Mouse (Mus musculus) cerebellum, adult 9-11 months (tissue): Measurements from ENCODE around the gene Gm14085.
"Not testable (repeated sequence)": the region's sequence is repeated elsewhere in the genome, so short reads cannot be mapped to it uniquely, and the experiment has no call there.

ENCODE experiments used
- DNase-seq: peaks from one replicate; pipeline ENCODE4 v3.0.0; 2022

The Gm14085 gene

GRCm38 (mm10) chr2:122484641-122485040 is at the start of gene Gm14085:
Gm14085 (plus strand) TSS chr2:122484941.
- no peak for DNase-seq

DNA sequence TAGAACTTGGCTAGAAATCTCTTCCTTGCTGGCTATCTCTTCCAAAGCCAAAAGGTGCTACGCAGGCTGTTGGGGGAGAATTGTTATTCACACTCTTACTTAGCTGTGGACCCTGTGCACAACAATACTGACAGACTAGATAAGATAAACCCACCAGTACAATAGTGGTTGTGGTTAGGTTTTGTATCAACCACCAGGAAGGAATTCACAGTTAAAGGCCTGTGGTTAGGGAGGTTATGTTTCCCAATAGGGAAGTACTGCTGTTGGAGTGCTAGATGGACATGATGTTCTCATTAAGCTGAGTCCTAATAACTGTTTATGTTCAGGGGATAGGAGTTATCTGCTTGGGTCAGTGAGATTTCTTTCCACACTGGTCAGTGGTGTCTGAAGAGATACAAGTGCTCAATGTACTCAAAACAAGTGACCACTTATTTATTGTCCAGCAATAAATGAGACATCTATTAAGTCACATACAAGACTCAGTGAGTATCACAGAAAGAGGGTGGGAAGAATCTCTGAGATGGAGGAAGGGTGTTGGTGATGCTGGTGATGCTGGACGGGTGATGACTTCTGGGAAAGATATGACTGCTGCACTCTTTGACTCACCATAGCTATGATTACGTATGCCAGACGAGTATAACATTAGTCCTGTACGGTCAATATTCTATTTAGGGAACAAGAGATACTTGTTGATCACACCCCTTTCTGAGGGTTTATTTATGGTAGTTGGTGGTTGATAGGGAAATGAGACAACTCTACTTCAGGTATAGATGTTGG is 45.8 kb upstream of the Gm14085 start:
- DNase-seq, result not testable (repeated sequence)

DNA sequence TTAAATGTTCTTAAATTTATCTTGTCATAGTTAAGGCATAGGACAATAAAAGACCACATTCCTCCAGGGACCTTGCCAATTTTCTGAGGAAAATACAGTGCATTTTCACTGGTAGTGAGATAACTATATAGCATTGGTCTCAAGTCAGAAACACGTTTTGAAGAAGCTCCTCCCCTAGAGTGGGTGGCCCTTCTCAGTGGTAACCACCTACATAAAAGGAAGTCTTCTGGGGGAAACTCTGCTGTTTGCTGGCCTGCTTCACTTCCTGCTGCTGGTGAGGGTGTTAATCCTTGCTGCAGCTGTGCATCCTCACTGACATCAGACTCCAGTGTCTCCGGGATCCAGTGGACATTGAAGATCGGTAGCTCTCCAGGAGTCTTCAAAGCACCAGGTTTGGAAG is 44.2 kb upstream of the Gm14085 start:
- not testable (repeated sequence) for DNase-seq

- DNase-seq, result no peak
Measured at GRCm38 (mm10) chr2:122441000-122441933, 43.5 kb upstream of the Gm14085 start.

DNA sequence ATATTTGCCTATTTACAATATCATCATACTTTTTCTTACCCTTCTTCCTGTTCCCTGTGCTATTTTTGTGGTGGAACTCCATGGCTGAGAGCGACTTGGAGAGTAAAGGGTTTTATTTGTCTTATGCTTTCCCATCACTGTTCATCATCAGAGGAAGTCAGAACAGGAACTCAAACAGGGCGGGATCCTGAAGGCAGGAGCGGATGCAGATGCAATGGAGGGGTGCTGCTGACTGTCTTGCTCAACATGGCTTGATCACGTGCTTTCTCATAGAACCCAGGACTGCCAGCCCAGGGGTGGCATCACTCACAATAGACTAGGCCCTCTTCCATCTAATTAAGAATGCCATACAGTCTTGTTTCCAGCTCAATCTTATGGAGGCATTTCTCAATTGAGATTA is 34.4 kb upstream of the Gm14085 start:
- DNase-seq, result no peak

GRCm38 (mm10) chr2:122452426-122452825 is 32.3 kb upstream of the Gm14085 start:
- DNase-seq, result no peak

- no peak for DNase-seq
Measured at GRCm38 (mm10) chr2:122466901-122467300, 17.8 kb upstream of the Gm14085 start.

DNA sequence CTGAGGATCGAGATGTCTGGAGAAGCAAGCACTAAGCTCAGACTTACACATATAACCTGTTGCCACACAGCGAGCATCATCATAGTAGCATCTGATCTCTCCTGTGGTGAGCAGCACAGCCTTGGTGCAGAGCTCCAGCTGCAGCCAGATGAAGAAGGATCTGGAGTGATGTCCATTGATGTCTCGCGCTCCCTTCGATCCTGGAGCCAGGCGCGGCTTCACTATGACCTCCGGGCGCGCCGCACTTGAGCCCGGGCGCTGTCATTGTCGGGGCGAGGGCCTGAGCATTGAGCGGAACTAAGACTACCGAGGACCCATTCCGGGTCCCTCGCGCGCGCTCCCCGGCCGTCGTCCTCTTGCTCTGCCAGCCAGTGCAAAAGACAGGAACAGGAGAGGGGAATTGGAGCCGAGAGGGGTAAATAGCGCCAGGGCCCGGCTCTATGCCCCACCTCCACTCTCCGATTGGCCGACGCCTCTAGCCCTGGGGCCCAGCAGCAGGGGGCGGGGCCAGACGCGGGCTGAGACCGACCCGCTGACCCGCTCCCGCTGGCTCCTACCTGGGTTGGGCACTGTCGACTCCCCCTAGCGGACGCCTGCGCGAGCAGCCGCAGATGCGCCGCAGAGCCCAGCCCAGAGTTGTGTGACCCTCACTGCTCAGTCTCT is 17.3 kb upstream of the Gm14085 start:
- DNase-seq, result peak; percentile 96

- no peak for DNase-seq
Measured at GRCm38 (mm10) chr2:122469221-122469620, 15.5 kb upstream of the Gm14085 start.

DNA sequence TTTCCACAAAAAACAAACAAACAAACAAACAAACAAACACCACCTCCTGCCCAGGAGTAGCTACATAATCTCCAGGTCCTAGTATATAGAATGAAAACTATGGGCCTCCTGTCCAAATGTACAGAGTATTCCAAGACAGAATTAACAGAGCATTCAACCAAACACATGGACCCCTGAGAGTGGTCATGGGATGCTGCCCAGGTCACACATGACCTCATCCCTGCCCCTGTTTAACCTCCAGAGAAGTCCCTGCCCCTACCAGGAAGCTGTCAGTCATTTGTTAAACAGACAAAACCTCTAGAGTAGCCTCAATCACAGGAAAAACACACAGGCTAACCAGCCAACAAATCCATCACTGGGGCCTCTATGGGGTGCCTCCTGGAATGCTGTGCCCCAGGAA is 8.2 kb upstream of the Gm14085 start:
- no peak for DNase-seq

DNA sequence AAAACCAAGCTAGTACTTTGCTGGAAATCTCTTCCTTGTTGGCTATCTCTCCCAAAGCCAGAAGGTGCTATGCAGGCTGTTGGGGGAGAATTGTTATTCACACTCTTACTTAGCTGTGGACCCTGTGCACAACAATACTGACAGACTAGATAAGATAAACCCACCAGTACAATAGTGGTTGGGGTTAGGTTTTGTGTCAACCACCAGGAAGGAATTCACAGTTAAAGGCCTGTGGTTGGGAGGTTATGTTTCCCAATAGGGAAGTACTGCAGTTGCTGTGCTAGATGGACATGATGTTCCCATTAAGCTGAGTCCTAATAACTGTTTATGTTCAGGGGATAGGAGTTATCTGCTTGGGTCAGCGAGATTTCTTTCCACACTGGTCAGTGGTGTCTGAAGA is 954 bp upstream of the Gm14085 start:
- DNase-seq, result not testable (repeated sequence)

GRCm38 (mm10) chr2:122485654-122486053 is 913 bp downstream of the Gm14085 start:
- not testable (repeated sequence) for DNase-seq

GRCm38 (mm10) chr2:122486122-122486521 is 1.4 kb downstream of the Gm14085 start:
- DNase-seq, result not testable (repeated sequence)

DNA sequence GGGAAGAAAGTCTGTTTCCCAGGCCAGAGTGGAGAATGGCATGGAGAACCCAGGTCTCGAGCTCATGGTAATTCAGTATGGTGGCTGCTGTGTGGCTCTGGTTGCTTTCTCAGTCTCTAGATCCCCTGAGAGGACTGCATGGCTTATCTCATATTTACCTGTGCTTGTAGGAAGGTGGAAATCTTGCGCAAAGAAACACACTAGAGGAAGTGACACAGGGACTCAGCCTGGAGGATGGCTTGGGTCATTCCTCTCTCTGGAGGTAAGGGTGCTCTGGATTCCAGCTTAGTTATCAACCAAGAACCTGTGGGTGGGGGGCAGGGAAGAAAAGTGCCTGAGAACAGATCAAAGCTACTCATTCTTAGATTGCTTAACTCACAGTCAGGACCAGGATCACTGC is 1.9 kb downstream of the Gm14085 start:
- no peak for DNase-seq

DNA sequence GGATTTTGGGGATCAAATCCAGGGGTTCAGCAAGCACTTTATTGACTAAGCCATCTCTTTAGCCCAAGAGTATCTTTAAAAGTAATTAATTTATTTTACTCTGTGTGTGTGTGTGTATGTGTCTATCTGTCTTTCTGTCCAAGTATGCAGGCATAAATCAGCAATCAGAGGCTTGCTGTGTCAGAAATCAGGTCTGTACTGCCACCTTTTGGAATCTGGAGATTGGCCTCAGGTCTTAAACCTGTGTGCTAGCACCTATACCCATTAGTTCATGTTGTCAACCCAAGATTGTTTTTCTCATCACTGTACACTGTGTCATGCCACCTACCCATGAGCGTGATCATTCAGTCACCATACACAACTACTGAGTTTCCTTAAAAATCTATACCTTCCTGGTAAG is 45.0 kb downstream of the Gm14085 start:
- not testable (repeated sequence) for DNase-seq

GRCm38 (mm10) chr2:122531290-122531689 is 46.5 kb downstream of the Gm14085 start:
- peak; percentile 1 for DNase-seq

DNA sequence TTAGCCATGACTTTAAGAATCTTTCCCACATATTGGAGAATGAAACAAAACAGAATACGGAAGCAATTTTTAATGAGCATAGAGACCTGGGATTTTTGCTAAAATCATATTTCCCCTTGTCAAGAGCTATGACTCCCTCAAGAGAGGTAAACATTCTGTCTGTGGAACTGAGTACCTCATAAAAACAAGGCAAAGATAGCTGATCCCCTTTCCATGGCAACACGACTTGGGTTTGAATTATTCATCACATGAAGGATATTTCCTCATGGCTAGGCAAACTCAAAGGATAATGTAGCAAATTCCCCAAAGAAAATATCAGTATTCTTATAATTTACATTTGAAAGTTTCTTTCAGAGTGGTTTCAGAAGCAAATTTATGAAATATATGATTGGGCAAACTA is 47.0 kb downstream of the Gm14085 start:
- DNase-seq, result no peak

- no peak for DNase-seq
Measured at GRCm38 (mm10) chr2:122532136-122532801, 47.5 kb downstream of the Gm14085 start.

DNA sequence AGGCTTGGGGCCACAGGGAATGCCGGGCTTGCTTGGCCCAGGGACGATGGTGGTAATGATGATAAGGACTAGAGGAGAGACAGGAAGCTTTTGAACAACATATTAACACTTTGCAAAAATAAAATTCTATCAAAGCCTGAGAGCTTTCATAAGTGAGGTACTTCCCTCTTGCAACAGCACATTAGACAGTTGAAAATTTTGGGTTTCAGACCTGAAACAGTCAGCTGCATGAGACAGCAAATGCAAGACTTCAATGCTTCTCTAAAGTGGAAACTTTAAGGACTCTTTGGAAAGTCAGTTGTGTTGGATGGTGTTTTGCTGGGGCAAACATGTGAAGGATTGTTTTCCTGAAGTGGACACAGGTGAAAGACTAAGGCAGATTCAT is 48.1 kb downstream of the Gm14085 start:
- no peak for DNase-seq

GRCm38 (mm10) chr2:122533378-122533777 is 48.6 kb downstream of the Gm14085 start:
- DNase-seq, result no peak

DNA sequence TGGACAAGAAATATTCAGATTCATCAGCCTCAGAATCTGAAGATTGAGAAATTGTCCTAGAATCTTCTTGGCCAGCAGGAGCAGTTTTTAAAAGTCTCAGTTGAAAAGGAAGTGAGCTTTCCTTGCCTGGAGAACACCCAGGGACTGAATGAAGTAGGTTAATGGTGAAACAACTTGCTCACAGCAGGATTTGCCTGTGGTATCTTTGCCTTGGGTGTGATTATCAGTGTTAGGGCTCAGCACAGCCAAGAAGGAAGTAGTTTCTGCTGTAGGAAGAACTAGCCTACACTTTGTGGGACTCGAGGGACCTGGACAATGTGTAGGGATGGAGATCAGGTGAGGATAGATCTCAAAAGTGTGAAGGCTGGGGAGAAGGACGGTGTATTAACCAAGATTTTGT is 49.9 kb downstream of the Gm14085 start:
- no peak for DNase-seq

GRCm38 (mm10) chr2:122558317-122558716 is 73.6 kb downstream of the Gm14085 start:
- DNase-seq, result no peak

DNA sequence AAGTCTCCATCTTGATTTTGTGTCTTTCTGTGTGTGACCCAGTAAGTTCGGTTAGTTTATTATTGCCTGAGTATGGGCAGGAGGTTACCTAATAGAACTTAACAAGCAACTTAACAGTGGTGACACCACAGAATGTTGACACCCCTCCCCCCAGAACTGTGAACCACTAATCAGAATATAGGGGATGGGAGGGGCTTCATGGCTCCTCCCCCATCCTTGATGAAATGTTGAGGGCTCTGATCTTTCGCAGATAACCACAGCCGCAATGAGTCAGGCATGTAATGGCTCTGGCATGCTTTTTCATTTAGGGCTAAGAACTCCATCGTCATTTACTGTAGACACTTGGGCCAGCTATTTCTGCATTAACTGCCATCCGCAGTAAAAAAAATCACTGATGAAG is 76.5 kb downstream of the Gm14085 start:
- DNase-seq, result no peak
